Mouse (Mus musculus) gastrocnemius, postnatal 4 days (tissue): ENCODE data around the gene Ccdc144b. TPM values are rescaled to one million over a fixed set of nuclear protein-coding genes. Genes with fewer than 3 reads are reported as not detected.
A peak's percentile ranks its signal among the peaks of the same experiment; 100 is the strongest.

Experiments used
- DNase-seq, 2 experiments: peaks; one replicate each; pipeline ENCODE4 v3.0.0; 2021 to 2022; ENCODE audit warnings: low spot score in 2 of 2, mixed read lengths in 2 of 2
- long read RNA-seq, 2 experiments: library from polyadenylated mRNA; stranded (forward); transcript quantifications; one replicate each; pipeline ENCODE4 v2.0.0; 2021
- total RNA-seq, 2 experiments: library from RNA; stranded (reverse); gene quantifications; 2 replicates each; pipeline ENCODE4 v1.2.3; 2021

Gene Ccdc144b
- total RNA-seq = under 1 TPM in 1 of 2 experiments, not detected in 1; 0.05 TPM
- long read RNA-seq, experiment 1 = 0 reads
- long read RNA-seq, experiment 2 = 0 reads

DNA sequence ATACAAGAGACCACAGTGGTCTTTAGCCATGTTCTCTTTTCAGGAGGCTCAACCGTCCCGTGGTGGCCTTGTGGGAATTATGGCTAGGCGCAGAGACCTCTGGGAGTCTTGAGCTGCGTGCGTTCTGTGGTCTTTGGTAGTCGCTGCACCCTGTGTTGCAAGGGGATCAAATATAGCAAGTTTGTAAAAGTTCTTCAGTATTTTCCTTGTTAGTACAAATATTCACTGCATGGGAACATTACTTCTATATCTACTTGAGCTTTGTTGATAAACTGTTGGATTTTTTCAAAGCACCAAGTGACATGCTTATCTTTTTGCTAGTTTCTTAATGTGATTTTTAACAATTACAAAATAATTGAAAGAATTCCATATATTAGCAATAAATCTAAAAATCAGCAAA is at the start of gene Ccdc144b:
Gene Ccdc144b, minus strand, starts transcription at position 101 of the 400 bp plus-strand sequence.
- DNase-seq = no peak

DNA sequence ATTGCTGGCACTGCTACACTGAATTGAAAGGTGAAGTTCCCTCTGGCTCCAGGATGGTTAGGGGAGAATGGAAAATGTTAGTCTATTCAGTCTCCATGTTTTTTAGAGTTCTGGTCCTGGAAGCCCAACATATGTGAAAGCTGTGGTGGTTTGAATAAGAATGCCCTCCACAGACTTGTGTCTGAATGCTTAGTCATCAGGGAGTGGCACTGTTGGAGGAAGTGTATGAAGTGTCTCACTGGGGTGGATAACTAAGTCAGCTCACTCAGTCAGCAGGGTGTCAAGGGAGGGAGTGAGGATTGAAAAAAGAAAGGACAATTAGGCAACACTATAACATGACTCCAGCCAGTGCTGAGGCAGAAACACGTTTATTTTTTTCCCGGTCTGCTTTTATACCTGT is 42.0 kb upstream of the Ccdc144b start:
- no peak for DNase-seq

DNA sequence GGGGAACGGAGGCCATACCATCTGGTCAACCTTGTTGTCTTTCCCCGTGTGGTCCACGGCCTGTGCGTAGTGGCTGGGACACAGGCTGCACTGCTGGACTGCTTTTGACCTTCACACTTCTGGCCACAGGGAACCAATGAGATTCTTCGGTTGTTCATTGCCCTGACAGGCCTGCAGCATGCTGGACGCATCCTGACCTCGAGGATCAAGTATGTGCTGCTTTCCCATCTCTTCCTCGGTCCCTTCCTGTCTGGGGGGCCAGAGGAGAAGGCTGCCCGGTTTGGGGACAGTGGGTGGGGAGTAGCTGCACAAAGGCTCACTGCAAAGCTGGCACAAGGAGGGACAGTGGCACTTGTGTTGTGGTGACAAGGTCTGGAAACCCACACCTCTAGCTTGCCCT is 34.2 kb upstream of the Ccdc144b start:
- DNase-seq = no peak

DNA sequence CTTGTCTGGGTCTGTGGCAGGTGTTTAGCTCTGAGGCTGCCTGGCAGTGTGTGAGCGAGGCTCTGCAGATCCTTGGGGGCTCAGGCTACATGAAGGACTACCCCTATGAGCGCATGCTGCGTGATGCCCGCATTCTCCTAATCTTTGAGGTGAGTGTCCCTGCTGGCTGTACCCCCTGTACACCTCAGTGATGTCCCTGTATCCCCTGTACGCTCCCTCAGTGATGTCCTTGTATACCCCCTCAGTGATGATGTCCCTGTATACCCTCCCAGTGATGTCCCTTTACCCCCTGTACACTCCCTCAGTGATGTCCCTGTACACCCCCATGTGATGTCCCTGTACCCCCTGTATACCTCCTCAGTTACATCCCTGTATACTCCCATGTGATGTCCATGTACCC is 32.0 kb upstream of the Ccdc144b start:
- no peak for DNase-seq

DNA sequence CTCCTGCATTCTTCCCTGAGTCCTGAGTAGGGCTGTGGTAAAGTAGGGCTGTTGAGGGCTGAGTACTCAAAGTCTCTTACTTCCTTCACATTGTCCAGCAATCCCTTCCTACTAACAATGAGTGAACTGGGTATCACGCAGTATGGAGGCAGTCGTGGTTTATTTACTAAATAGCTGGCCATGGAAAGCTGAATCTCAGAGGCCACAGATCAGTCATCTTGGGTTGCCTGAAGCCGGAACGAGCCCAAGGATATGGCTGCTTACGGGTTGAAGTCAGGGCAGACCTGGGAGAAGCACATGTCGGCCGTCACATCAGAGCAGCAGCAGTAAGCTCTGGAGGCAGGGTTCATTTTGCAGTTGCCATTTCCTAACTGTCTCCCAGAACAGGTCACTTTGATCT is 30.0 kb upstream of the Ccdc144b start:
- DNase-seq = no peak

GRCm38 (mm10) chr3:36082843-36083242 is 29.5 kb upstream of the Ccdc144b start:
- no peak for DNase-seq

DNA sequence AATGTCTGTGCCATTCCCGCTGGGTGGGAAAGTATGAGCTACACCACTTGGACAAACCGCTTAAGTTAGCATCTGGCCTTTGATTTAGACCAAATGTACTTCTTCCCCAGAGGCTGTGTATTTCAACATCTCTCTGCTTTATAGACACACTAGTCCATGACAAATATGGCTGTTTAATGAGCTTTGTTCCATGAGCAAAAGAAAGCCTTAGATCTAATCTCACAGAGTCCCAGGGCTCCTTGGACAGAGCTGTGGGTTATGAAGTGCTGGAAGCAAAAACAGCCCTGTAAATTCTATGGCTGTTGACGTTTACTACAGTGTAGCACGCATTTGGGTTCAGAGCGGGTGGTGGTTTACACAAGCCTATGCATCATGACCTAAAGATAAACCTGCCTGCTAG is 27.4 kb upstream of the Ccdc144b start:
- no peak for DNase-seq

DNA sequence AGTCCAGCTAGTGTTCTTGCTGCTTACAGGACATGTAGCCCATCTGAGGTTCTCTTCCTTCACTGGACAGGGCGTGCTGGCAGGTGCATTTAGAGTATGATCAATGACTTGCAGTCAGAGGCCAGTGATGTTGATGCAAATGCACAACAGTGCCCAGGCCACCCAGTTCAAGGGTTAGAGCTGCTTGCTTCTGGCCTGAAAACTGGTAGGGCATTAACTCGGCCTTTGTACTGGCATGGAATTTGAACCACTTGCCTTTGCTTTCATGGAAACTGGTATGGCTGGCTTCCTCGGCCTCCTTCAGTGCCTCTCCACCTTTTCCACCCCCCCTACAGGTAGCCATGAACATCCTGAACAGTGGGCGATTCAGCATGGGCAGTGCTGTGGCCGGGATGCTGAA is 26.5 kb upstream of the Ccdc144b start:
- no peak for DNase-seq

- DNase-seq = no peak
These were observed 24.0 kb upstream of the Ccdc144b start for GRCm38 (mm10) chr3:36077386-36077785.

DNA sequence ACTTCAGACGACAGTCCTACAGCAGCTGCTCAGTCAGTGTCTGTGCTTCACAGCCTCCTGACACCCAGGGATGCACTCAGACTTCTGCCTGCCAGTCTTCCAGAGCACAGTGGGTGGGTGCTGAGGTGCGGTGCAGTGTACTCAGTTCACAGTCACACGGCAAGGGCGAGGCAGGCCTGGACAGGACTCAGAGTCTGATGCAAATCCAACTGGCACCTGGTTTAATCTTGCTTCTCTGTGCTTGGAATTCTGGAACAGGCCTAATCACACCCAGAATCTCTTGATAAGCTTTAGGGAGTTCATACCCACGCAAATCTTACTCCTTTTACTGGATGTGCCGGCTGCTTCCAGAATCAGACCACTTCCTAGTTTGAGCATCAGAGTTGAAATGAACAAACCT is 22.1 kb upstream of the Ccdc144b start:
- DNase-seq = no peak

DNA sequence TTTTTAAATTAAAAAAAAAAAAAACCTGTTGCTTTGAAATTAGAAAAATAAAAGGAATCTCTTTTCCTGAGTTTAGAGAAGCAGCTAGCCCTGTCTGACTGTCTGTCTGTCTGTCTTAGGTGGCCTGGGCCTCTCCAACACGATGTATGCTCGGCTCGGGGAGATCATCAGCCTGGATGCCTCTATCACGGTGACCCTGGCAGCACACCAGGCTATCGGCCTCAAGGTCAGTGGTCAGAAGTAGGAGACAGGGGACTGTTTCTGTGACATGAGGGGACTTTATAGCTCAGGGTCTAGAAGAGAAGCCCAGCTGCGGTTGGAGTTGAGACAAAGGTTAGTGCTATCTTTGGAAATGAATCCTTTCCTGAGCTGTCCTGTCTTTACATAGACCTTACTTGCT is 20.9 kb upstream of the Ccdc144b start:
- DNase-seq = no peak

DNA sequence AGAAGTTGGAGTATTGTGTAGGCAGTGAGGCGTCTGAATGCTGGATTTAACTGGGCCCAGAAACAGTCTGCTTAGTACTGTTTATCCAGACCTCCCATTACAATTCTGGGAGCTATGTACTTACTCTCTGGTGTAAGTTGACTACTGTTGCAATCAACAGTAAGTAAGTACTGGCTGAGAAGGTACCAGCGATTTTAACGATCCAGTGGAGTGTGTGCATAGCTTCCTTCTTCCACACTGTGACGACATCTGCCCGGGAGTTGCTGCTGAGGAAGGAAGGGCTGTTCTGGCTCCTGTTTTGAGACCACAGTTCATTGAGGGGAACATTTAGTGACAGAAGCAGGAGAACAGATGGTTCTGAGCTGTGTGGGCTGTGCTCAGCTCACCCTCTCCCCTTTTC is 17.7 kb upstream of the Ccdc144b start:
- no peak for DNase-seq

- no peak for DNase-seq
These were observed 17.1 kb upstream of the Ccdc144b start for GRCm38 (mm10) chr3:36070436-36070835.

GRCm38 (mm10) chr3:36067731-36068130 is 14.4 kb upstream of the Ccdc144b start:
- DNase-seq = no peak

GRCm38 (mm10) chr3:36065843-36066651 is 12.7 kb upstream of the Ccdc144b start, which contains the start of gene Acad9:
Gene Acad9 (plus strand): TSS chr3:36065979.
- peak; percentile 83 to 94 for DNase-seq

- no peak for DNase-seq
These were observed 11.8 kb upstream of the Ccdc144b start for GRCm38 (mm10) chr3:36065166-36065565.

DNA sequence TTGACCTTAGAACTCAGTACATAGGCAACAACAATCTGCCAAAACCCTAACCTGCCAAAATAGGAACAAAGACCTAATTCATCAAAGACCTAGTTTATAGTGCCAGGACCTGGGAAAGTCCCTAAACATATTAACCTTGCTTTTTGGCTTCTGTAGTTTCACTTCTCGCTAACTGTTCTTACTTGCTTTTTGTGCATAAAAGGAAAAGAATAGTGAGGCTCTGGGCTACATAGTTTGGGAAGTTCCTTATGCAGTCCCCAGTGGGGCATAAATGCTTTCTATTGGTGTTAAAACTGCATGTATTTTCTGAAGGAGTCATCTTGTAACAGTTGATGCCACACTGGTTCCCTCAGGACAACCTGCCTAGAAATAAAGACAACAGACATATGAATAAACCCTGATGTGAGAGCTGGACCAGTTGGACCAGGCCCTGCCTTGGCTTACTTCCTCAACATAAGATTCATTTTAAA is 11.3 kb upstream of the Ccdc144b start:
- no peak for DNase-seq

DNA sequence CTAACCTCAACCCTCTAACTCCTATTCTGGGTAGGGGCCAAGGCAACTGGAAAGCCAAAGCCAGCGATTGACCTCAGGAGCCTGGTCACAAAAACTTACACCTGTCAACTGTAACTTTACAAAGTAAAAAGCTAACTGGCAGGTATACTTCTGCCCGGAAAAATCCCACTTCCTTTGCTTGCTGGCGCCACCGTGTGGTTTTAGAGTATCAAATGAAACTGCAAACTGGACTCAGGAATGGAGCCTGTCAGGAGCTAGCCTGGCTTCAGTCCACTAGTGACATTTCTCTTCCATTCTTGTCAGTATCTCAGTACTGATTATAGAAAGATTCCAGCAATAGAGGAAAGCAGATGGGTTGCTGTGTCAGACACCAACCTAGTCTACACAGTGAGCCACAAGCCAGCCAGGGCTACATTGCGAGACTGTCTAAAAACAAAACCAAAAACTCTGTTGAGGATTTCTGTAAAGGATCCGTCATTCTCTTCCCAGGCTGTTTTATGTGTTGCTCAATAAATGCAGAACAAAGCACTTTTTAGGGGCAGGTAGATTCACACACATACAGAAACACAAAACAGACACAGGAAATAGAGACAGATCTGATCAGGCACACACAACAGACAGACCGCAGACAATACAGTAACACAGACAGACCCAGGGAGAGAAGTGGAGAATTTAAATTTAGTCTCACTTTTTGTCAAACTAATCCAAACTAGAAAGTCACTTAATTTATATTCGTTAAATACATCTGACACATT is 6.9 kb upstream of the Ccdc144b start:
- peak in 1 of 2 experiments; percentile 52 for DNase-seq

- DNase-seq = no peak
These were observed 4.2 kb downstream of the Ccdc144b start for GRCm38 (mm10) chr3:36049106-36049505.

DNA sequence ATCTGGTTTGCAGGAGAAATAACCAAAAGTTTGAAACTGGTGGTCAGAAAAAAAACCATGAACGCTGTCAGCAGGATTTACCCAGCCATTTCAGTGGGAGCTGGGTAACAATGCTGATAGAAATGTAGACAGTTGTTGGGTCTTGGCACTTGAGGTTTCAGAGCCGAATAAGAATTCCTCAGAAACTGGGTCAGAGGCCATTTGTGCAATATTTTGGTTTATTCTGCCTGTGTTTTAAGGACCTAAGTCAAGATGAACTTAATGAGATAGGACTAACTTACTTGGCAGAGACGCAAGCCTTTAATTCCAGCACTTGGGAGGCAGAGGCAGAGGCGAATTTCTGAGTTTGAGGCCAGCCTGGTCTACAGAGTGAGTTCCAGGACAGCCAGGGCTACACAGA is 8.3 kb downstream of the Ccdc144b start:
- no peak for DNase-seq

- DNase-seq = no peak
These were observed 8.8 kb downstream of the Ccdc144b start for GRCm38 (mm10) chr3:36044520-36044919.
